Mouse (Mus musculus): ENCODE results near the gene Tmem106c.

Tmem106c gene

DNA sequence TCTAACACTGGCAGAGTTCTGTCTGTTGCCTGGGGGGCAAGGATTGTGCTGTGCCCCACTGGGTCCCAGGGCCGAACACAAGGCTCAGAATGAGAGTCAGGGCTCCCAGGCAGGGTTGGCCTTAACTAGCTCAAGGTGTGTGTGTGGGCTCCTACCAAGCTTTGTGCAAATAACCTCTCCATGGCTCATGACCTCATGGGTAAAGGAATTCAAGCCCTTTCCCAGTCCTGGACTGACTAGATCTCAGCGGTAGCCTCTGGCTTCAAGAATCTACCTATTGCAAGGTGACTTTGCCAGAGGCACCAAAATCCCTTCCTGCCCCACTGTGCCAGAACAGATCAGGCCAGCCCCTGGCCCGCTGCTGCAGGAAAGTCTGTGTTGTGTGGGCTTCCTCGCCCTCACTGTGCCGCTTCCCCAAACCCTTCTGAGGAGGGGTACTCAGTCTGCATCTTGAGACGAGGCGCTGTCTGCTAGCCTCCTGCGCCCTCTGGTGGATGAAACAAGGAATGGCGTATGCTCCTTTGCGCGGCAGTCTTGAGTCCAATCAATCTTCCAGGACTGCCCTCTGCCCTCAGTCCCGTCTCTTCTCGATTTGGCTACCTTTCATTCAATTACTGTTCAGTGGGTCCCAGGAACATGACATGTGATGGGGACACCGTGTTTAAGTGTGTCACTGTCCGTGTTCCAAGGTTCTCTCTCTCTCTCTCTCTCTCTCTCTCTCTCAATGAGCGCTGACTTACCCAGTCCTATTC lies 11.7 kb upstream of the Tmem106c start:
- peak; percentile 67 for DNase-seq (ENCODE audit: low read depth, low spot score)

DNA sequence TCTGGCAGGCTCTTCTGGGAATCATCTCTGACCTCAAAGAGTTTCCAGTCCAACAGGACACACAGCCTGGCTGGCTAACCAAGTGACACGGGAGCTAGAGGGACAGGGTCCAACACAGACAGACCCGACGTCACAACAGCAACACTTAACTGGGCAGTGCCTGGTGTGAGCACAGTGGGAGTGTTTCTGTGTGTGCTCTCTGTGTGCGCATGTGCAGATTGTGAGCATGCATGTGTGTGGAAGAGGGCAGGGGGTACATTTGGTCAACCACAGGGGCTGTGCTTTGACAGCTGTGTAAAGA lies 11.2 kb upstream of the Tmem106c start:
- no peak for DNase-seq (ENCODE audit: low read depth, low spot score)

DNA sequence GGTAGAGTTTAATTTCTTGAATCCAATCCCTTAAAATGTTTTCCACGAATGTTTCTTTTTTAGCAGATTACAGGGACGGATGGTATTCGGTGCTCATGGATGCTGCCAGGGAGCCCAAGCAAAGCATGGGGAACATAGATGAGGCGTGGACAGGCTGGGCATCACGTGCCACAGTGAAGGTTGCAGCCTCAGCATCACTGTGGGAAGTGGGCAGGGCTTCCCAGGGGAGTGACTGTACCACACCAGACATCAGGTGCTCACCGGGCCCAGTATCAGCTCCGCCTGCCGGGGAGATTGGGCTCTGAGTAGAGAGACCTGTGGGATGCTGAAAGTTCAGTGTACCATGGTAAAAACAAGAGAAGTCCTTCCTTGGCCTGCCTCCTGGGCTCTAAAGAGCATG lies 9.3 kb upstream of the Tmem106c start:
- DNase-seq (ENCODE audit: low read depth, low spot score) = no peak

DNA sequence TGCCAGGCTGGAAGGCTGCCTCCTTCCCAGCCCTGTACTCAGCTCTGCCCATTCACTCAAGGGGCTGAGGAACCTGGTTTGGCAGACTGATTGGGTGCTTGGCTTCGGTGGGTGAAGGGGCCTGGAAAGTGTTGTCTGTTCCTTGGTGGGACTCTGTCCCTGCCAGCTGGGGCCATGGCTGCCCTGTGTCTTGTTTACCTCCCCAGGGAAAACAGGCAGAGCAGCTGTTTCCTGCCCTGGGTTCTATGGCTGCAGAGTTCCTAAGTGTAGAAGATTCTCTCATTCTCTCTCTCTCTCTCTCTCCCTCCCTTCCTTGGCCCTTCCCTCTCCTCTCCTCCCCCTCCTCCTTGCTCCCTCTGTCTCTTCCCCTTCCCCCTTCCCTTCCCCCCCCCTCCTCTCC lies 8.7 kb upstream of the Tmem106c start:
- no peak for DNase-seq (ENCODE audit: low read depth, low spot score)

GRCm38 (mm10) chr15:97955742-97956141 lies 8.3 kb upstream of the Tmem106c start:
- DNase-seq (ENCODE audit: low read depth, low spot score) = no peak

GRCm38 (mm10) chr15:97956416-97956815 lies 7.6 kb upstream of the Tmem106c start:
- no peak for DNase-seq (ENCODE audit: low read depth, low spot score)

GRCm38 (mm10) chr15:97963329-97963988 lies 541 bp upstream of the Tmem106c start:
- peak; percentile 72 for DNase-seq (ENCODE audit: low read depth, low spot score)

DNA sequence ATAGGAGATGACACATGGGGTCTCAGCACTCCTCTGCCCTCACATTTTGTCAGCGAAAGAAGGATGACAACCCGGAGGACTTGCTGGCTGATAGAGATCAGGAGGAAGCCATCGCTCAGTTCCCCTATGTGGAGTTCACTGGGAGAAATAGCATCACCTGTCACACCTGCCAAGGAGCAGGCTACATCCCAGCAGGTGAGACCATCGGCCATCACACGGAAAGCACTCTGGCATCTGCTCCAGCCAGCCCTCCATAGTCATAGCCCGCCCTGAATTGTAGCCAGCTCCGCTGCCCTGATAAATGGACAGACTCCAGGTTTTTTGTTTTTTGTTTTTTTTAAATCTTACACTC lies 812 bp downstream of the Tmem106c start:
- DNase-seq (ENCODE audit: low read depth, low spot score) = no peak

DNA sequence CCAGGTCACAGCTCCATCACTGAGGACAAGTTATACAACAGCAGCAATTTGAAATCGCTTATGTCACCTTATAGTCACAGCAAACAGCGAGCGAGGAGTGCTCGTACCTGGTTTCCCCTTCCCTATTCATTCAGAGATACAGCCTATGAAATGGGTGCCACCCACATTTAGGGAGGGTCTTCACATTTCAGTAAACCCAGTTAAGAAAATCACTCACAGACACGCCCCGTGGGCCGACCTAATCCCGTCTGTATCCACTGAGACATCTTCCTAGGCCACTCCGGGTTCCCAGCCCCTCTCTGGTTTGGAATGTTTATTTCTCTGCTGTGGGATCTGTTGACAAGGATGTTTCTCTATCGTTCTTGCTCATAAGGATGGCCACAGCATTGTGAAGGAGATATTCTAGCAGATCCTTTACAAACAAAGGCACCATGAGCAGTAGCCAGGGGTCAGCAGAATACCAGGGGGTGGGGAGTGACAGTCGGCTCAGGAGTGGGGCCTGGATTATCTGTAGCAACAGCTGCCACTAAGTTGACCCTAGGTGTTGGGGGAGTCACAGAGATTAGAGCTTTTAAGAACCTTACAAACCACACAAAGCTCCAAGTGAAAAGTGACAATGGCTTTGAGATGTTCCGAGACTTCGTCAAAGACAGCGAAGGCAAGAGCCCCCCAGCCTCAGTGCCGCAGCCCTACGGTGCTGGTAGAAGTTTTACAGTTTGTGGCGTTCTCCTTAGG lies 1.5 kb downstream of the Tmem106c start:
- no peak for DNase-seq (ENCODE audit: low read depth, low spot score)

DNA sequence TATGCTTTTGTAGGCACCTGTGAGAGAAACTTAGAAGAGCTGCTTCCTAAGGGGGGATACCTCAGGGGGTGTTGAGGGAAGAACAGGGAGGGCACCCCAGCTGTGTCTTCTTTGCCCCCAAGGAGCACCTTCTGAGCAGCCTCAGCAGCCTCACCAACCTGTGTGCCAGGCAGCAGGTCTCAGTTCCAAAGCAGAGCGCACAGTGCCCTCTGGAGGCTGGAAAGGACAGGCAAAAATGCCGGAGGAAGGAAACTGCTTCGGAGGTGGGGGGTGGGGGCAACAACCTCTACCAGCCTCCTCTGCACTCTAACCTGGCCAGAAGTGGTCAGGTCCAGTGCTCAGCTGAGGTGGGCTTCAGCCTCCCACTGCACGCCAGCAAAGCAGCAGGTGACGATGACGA lies 6.3 kb downstream of the Tmem106c start:
- peak; percentile 44 for DNase-seq (ENCODE audit: low read depth, low spot score)

- no peak for DNase-seq (ENCODE audit: low read depth, low spot score)
These were observed 8.6 kb downstream of the Tmem106c start for GRCm38 (mm10) chr15:97972580-97972979.

- no peak for DNase-seq (ENCODE audit: low read depth, low spot score)
These were observed 9.4 kb downstream of the Tmem106c start for GRCm38 (mm10) chr15:97973248-97974005.

DNA sequence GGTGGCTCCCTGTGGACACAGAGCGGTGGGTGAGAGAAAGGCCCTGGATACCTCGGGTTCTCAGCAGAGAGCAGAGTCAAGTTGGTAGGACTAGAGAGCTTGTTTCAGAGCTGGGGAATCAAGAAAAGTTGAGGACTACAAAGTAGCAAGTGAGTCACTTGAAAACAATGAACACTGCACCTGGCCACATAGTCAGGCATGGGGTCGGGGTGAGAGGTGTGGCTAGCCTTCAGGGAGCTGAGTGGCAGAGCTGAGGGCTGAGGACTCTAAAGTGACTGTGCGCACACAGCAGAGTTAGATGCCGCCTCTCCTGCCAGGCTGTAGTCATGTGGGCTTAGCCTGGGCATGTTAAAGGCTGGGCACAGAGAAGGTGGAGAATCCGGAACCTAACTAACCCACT lies 17.6 kb downstream of the Tmem106c start:
- no peak for DNase-seq (ENCODE audit: low read depth, low spot score)

DNA sequence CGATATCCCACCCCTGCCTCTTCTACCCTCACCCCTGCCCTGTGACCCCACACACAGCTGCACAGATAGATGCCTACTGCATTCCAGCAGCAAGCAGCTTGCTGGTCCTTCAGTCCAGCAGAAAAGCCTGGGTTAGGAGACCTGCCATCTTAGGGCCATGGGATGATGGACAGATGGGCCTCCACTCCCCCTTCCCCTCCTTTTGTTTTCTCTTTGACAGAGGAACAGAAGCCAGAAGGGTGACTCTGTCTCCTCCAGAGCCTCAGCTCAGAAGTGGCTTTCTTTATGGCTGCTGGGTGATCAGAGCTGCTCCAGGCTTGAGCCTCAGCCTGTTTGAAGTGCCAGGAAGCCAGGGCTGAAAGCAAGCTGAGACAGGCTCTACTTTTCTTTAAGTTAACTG lies 25.5 kb downstream of the Tmem106c start:
- no peak for DNase-seq (ENCODE audit: low read depth, low spot score)

DNA sequence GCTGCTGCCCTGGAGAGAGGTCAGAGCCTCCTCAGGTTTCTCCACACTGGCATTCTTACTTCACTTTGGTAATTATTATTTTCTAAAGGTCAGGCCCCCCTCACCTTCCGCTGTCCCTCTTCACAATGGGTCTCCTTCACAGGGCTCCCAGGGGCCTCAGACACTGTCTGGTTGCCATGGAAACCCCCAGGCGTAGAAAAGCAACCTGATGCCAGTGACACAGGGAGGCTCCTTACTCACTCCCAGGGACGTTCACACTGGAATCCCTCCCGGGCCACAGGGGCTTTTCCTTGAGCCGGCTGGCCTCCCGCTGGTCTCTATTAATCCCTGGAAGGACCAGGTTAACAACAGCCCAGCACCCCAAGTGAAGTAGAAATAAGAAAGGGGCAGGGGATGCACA lies 26.1 kb downstream of the Tmem106c start:
- no peak for DNase-seq (ENCODE audit: low read depth, low spot score)

DNA sequence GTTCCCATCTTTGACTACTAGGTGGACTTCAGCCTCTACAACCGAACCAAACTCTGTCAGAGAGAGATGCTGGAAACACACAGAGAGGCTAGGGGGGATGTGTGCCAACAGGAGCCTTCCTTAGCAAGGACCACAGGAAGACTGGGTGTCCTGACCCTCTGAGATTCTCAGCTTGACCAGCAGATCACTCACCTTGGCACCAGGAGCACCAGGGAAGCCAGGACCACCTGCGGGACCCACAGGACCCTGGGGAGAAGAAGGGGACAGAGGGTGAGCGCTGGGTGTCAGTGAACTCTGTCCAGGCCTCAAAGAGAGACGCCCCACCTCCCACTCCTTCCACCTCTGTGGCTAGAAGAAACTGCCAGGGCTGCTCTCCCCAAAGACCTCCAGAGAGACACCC lies 26.7 kb downstream of the Tmem106c start:
- no peak for DNase-seq (ENCODE audit: low read depth, low spot score)

- no peak for DNase-seq (ENCODE audit: low read depth, low spot score)
These were observed 27.4 kb downstream of the Tmem106c start for GRCm38 (mm10) chr15:97991285-97991895.

DNA sequence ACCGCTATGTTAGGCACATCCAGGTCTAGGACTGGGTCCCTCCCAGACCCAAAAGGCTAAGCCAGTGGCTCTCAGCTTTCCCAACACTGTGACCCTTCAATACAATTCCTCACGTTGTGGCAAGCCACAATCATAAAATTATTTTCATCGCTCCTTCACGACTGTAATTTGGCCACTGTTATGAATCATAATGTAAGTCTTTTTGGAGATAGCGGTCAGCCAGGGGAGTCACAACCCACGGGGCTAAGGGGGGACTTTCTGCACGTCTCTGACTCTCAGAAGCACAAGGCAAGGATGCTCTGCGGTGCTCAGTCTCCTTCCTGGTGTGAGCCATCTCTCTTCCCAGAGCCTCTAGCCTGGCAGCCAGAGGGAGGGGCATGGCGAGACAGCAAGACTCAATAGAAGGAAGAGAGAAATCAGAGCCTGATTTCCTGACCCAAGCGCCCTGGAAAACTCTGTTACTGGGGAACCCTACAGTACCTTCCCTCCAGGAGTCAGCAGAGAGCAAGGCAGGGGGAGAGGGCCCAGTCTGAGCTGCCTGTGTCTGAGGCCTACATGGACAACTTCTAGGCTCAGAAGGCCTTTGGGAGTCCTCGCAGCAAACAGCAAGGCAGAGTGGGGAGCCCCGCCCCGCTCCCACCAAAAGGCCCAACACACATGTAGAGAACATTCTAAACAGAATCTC lies 28.2 kb downstream of the Tmem106c start:
- no peak for DNase-seq (ENCODE audit: low read depth, low spot score)

GRCm38 (mm10) chr15:97992712-97993286 lies 28.8 kb downstream of the Tmem106c start:
- DNase-seq (ENCODE audit: low read depth, low spot score) = peak; percentile 93

DNA sequence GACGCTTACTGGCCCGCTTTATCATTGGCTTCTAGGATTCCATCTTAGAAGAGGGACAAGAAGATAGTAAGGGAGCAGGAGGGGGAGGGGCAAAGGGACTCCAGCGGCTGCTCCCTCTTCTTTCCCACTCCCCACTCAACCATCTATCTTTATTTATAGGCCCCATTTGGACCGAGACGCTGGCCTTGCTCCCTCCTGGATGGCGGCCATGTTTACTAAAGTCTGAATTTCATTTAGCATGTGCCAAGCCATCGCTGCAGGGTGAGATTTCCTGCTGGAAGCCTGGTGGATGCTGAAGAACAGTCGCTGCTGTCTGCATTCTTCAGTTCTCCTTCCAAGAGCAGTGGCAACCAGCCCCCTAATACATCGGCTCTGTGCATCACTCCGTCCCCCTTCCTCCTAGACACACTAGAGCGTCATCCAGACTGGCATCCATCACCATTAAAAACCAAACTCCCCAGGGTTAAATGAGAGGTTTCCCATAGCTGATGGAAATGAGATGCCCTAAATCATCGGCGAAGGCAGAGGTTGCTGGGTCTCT lies 32.8 kb downstream of the Tmem106c start:
- no peak for DNase-seq (ENCODE audit: low read depth, low spot score)

GRCm38 (mm10) chr15:97999546-97999945 lies 35.5 kb downstream of the Tmem106c start:
- no peak for DNase-seq (ENCODE audit: low read depth, low spot score)
